Mouse (Mus musculus): ENCODE results near the gene Tssk1. TPM values are rescaled to one million over a fixed set of nuclear protein-coding genes. Genes with fewer than 3 reads are reported as not detected.

Gene Tssk1
- 0.05 TPM in 1 of 2 replicates, not detected in the other for polyA plus RNA-seq (2016; fragmentation: Nextera tagmentation; extraction: Ambion mirVana)

GRCm38 (mm10) chr16:17893923-17894322 lies at the start of gene Tssk1:
Gene Tssk1, plus strand, starts transcription at chr16:17894223.
- peaks cover 15% of the 10 kb centered on the region for H3K36me3 ChIP-seq
- H3K4me1 ChIP-seq: peaks cover 24% of the 10 kb centered on the region
- WGBS: 88% methylated on average over 2 of the region's 2 CpGs
- no peaks in the 10 kb centered on the region for H3K9me3 ChIP-seq (replicated peaks)
- H3K27me3 ChIP-seq (ENCODE audit: low read depth, poor library complexity, severe bottlenecking): no peaks in the 10 kb centered on the region
- DNase-seq (ENCODE audit: low spot score): no peak
- H3K4me3 ChIP-seq: no peak within 1 kb of the TSS
- H3K27ac ChIP-seq (replicated peaks): no peak within 1 kb of the TSS

- H3K36me3 ChIP-seq: peaks cover 98% of the 10 kb centered on the region
- no peak for DNase-seq (ENCODE audit: low spot score)
- H3K27me3 ChIP-seq (ENCODE audit: low read depth, poor library complexity, severe bottlenecking): no peaks in the 10 kb centered on the region
- no peak overlapping the region for H3K4me3 ChIP-seq
- 88% methylated on average over 6 of the region's 6 CpGs for WGBS
- H3K27ac ChIP-seq (replicated peaks): no peak overlapping the region
- no peaks in the 10 kb centered on the region for H3K9me3 ChIP-seq (replicated peaks)
- no peaks in the 10 kb centered on the region for H3K4me1 ChIP-seq
Observed at GRCm38 (mm10) chr16:17848431-17848830, 45.6 kb upstream of the Tssk1 start.

- WGBS: 45% methylated on average over 1 of the region's 1 CpGs
- Histone ChIP-seq H3K27me3 (ENCODE audit: low read depth, poor library complexity, severe bottlenecking) (no peaks in the 10 kb centered on the region), H3K27ac (replicated peaks) (no peak overlapping the region), H3K4me3 (no peak overlapping the region), H3K36me3 (peaks cover 98% of the 10 kb centered on the region), H3K9me3 (replicated peaks) (no peaks in the 10 kb centered on the region), H3K4me1 (no peaks in the 10 kb centered on the region)
- DNase-seq (ENCODE audit: low spot score): no peak
Observed at GRCm38 (mm10) chr16:17848928-17849327, 45.1 kb upstream of the Tssk1 start.

GRCm38 (mm10) chr16:17849486-17849885 lies 44.5 kb upstream of the Tssk1 start:
- Histone ChIP-seq H3K27ac (replicated peaks) (no peak overlapping the region), H3K27me3 (ENCODE audit: low read depth, poor library complexity, severe bottlenecking) (no peaks in the 10 kb centered on the region), H3K9me3 (replicated peaks) (no peaks in the 10 kb centered on the region), H3K4me3 (no peak overlapping the region), H3K4me1 (no peaks in the 10 kb centered on the region), H3K36me3 (peaks cover 98% of the 10 kb centered on the region)
- 87% methylated on average over 6 of the region's 6 CpGs for WGBS
- DNase-seq (ENCODE audit: low spot score): no peak

- DNase-seq (ENCODE audit: low spot score): no peak
- H3K27ac ChIP-seq (replicated peaks): no peak overlapping the region
- no peaks in the 10 kb centered on the region for H3K27me3 ChIP-seq (ENCODE audit: low read depth, poor library complexity, severe bottlenecking)
- H3K4me3 ChIP-seq: no peak overlapping the region
- H3K9me3 ChIP-seq (replicated peaks): no peaks in the 10 kb centered on the region
- WGBS: 96% methylated on average over 5 of the region's 5 CpGs
- H3K4me1 ChIP-seq: no peaks in the 10 kb centered on the region
- H3K36me3 ChIP-seq: peaks cover 98% of the 10 kb centered on the region
Observed at GRCm38 (mm10) chr16:17851331-17851730, 42.7 kb upstream of the Tssk1 start.

- H3K4me1 ChIP-seq: 0 out of 2 replicates have a peak, but pooled peaks cover 3% of the 10 kb centered on the region
- 100% methylated on average over 1 of the region's 1 CpGs for WGBS
- DNase-seq (ENCODE audit: low spot score): no peak
- peaks cover 98% of the 10 kb centered on the region for H3K36me3 ChIP-seq
- H3K9me3 ChIP-seq (replicated peaks): no peaks in the 10 kb centered on the region
- H3K27ac ChIP-seq (replicated peaks): no peak overlapping the region
- H3K4me3 ChIP-seq: no peak overlapping the region
- no peaks in the 10 kb centered on the region for H3K27me3 ChIP-seq (ENCODE audit: low read depth, poor library complexity, severe bottlenecking)
Observed at GRCm38 (mm10) chr16:17851860-17852259, 42.2 kb upstream of the Tssk1 start.

GRCm38 (mm10) chr16:17853263-17853662 lies 40.8 kb upstream of the Tssk1 start:
- DNase-seq (ENCODE audit: low spot score): no peak
- Histone ChIP-seq H3K36me3 (peaks cover 98% of the 10 kb centered on the region), H3K9me3 (replicated peaks) (no peaks in the 10 kb centered on the region), H3K27ac (replicated peaks) (no peak overlapping the region), H3K27me3 (ENCODE audit: low read depth, poor library complexity, severe bottlenecking) (no peaks in the 10 kb centered on the region), H3K4me3 (no peak overlapping the region), H3K4me1 (0 out of 2 replicates have a peak, but pooled peaks cover 3% of the 10 kb centered on the region)
- WGBS: 87% methylated on average over 2 of the region's 2 CpGs

GRCm38 (mm10) chr16:17857157-17857556 lies 36.9 kb upstream of the Tssk1 start:
- Histone ChIP-seq H3K36me3 (peaks cover 92% of the 10 kb centered on the region), H3K27ac (replicated peaks) (no peak overlapping the region), H3K4me1 (peaks cover 15% of the 10 kb centered on the region), H3K27me3 (ENCODE audit: low read depth, poor library complexity, severe bottlenecking) (no peaks in the 10 kb centered on the region), H3K9me3 (replicated peaks) (no peaks in the 10 kb centered on the region), H3K4me3 (no peak overlapping the region)
- 94% methylated on average over 7 of the region's 7 CpGs for WGBS
- no peak for DNase-seq (ENCODE audit: low spot score)

GRCm38 (mm10) chr16:17858592-17858991 lies 35.4 kb upstream of the Tssk1 start:
- H3K36me3 ChIP-seq: peaks cover 81% of the 10 kb centered on the region
- H3K4me1 ChIP-seq: peaks cover 26% of the 10 kb centered on the region
- no peak overlapping the region for H3K27ac ChIP-seq (replicated peaks)
- no peaks in the 10 kb centered on the region for H3K27me3 ChIP-seq (ENCODE audit: low read depth, poor library complexity, severe bottlenecking)
- H3K4me3 ChIP-seq: no peak overlapping the region
- DNase-seq (ENCODE audit: low spot score): no peak
- H3K9me3 ChIP-seq (replicated peaks): no peaks in the 10 kb centered on the region

- H3K27ac ChIP-seq (replicated peaks): no peak overlapping the region
- H3K9me3 ChIP-seq (replicated peaks): no peaks in the 10 kb centered on the region
- peaks cover 70% of the 10 kb centered on the region for H3K36me3 ChIP-seq
- no peaks in the 10 kb centered on the region for H3K27me3 ChIP-seq (ENCODE audit: low read depth, poor library complexity, severe bottlenecking)
- peaks cover 24% of the 10 kb centered on the region for H3K4me1 ChIP-seq
- H3K4me3 ChIP-seq: no peak overlapping the region
- 97% methylated on average over 2 of the region's 2 CpGs for WGBS
- no peak for DNase-seq (ENCODE audit: low spot score)
Observed at GRCm38 (mm10) chr16:17865293-17865692, 28.7 kb upstream of the Tssk1 start.

GRCm38 (mm10) chr16:17865770-17866169 lies 28.3 kb upstream of the Tssk1 start:
- Histone ChIP-seq H3K9me3 (replicated peaks) (no peaks in the 10 kb centered on the region), H3K4me3 (no peak overlapping the region), H3K36me3 (peaks cover 70% of the 10 kb centered on the region), H3K4me1 (peaks cover 24% of the 10 kb centered on the region), H3K27me3 (ENCODE audit: low read depth, poor library complexity, severe bottlenecking) (no peaks in the 10 kb centered on the region), H3K27ac (replicated peaks) (no peak overlapping the region)
- DNase-seq (ENCODE audit: low spot score): no peak
- WGBS: 82% methylated on average over 6 of the region's 6 CpGs

- H3K27me3 ChIP-seq (ENCODE audit: low read depth, poor library complexity, severe bottlenecking): no peaks in the 10 kb centered on the region
Observed at GRCm38 (mm10) chr16:17871248-17871647, 22.8 kb upstream of the Tssk1 start.

GRCm38 (mm10) chr16:17872995-17873394 lies 21.0 kb upstream of the Tssk1 start:
- H3K27ac ChIP-seq (replicated peaks): no peak overlapping the region
- H3K36me3 ChIP-seq: peaks cover 74% of the 10 kb centered on the region
- DNase-seq (ENCODE audit: low spot score): no peak

More at GRCm38 (mm10) chr16:17871248-17871647, 22.8 kb upstream of the Tssk1 start:
- no peaks in the 10 kb centered on the region for H3K4me1 ChIP-seq
- peaks cover 76% of the 10 kb centered on the region for H3K36me3 ChIP-seq
- no peaks in the 10 kb centered on the region for H3K9me3 ChIP-seq (replicated peaks)
- no peak overlapping the region for H3K27ac ChIP-seq (replicated peaks)
- no peak overlapping the region for H3K4me3 ChIP-seq
- no peak for DNase-seq (ENCODE audit: low spot score)
- 89% methylated on average over 5 of the region's 5 CpGs for WGBS

GRCm38 (mm10) chr16:17875174-17875573 lies 18.8 kb upstream of the Tssk1 start:
- Histone ChIP-seq H3K9me3 (replicated peaks) (no peaks in the 10 kb centered on the region), H3K4me1 (no peaks in the 10 kb centered on the region), H3K27me3 (ENCODE audit: low read depth, poor library complexity, severe bottlenecking) (no peaks in the 10 kb centered on the region), H3K4me3 (no peak overlapping the region), H3K27ac (replicated peaks) (no peak overlapping the region), H3K36me3 (peaks cover 74% of the 10 kb centered on the region)
- 88% methylated on average over 4 of the region's 4 CpGs for WGBS
- no peak for DNase-seq (ENCODE audit: low spot score)

More at GRCm38 (mm10) chr16:17872995-17873394, 21.0 kb upstream of the Tssk1 start:
- Histone ChIP-seq H3K4me1 (no peaks in the 10 kb centered on the region), H3K27me3 (ENCODE audit: low read depth, poor library complexity, severe bottlenecking) (no peaks in the 10 kb centered on the region), H3K9me3 (replicated peaks) (no peaks in the 10 kb centered on the region), H3K4me3 (no peak overlapping the region)
- 78% methylated on average over 4 of the region's 4 CpGs for WGBS

Measured in midbrain, embryonic 10.5 days (tissue).